Mouse (Mus musculus): ENCODE measurements around the gene Tnip1. TPM values are rescaled to one million over a fixed set of nuclear protein-coding genes. Genes with fewer than 3 reads are reported as not detected.

Gene Tnip1
- total and polyA plus RNA-seq, 2 experiments from 2014 or later = 16.6 to 19.7 TPM

DNA sequence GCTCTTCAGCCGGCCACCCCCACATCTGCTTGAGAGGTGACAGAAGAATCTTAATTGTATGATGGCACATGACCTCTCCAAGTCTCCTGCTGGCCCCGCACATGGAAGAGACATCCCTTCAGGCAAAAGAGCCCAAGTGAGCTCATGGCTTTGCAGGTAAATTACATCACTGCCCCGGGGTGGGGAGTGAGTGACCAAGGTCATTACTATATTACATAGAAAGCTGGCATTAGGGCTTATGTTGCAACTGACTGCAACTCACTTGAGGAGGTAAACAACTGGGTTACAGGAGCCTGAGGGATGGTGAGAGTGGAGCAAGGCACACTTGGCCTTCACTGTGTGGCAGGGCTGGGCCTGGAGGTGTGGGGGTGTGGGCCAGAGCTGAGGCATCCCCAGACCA, 34.5 kb downstream of the Tnip1 start:
- no peaks in the 10 kb centered on the region for H3K4me1 ChIP-seq (ENCODE audit: control insufficient read depth, insufficient read depth)
- TF ChIP-seq CTCF (IDR thresholded peaks at IDR 0.05; ENCODE audit: low read depth) (no peak), EP300 (IDR thresholded peaks at IDR 0.05; ENCODE audit: low read depth) (no peak)
- no peak overlapping the region for H3K4me2 ChIP-seq (ENCODE audit: low read depth, low read length)
- H3K27me3 ChIP-seq (ENCODE audit: control insufficient read depth, insufficient read depth, low read length) = no peaks in the 10 kb centered on the region
- H3K27ac ChIP-seq (ENCODE audit: low read depth) = no peak overlapping the region
- WGBS = 79% methylated on average over 3 of the region's 3 CpGs
- H3K9ac ChIP-seq (replicated peaks; ENCODE audit: low read depth, low read length) = no peak overlapping the region
- ATAC-seq (ENCODE audit: insufficient read depth, low read depth) = no peak
- no peaks in the 10 kb centered on the region for H3K9me3 ChIP-seq (replicated peaks; ENCODE audit: control insufficient read depth, low read length)
- H3K4me3 ChIP-seq (ENCODE audit: low read depth, low read length) = no peak overlapping the region
- no peak for DNase-seq (ENCODE audit: low spot score)
- peaks cover 80% of the 10 kb centered on the region for H3K36me3 ChIP-seq (replicated peaks; ENCODE audit: control insufficient read depth, insufficient read depth, low read length)

- 50% methylated on average over 14 of the region's 14 CpGs for WGBS
Measured at GRCm38 (mm10) chr11:54927346-54928140, 35.2 kb downstream of the Tnip1 start.

DNA sequence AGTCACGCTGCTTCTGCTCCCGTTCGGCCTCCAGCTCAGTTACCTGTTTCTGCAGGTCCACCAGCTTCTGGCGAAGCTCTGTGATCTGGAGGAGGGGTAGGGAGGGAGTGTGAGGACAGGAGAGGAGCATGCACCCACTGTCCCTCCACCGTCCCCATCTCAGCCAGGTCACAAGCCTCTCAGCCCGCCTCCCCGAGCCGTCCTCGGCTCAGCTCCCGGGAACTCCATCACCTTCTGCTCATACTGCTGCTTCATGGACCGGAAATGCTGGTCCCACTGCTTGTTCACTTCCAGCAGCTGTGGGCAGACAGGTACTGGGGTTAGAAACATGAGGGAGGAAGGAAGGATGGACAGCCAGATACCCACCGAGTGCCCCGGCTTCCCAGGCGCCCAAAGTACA, 38.6 kb downstream of the Tnip1 start:
- DNase-seq (ENCODE audit: low spot score) (no peak), ATAC-seq (ENCODE audit: insufficient read depth, low read depth) (no peak)
- TF ChIP-seq CTCF (IDR thresholded peaks at IDR 0.05; ENCODE audit: low read depth) (no peak), EP300 (IDR thresholded peaks at IDR 0.05; ENCODE audit: low read depth) (no peak)
- H3K27me3 ChIP-seq (ENCODE audit: control insufficient read depth, insufficient read depth, low read length) = no peaks in the 10 kb centered on the region
- H3K4me3 ChIP-seq (ENCODE audit: low read depth, low read length) = no peak overlapping the region
- 0 out of 2 replicates have a peak, but pooled peaks cover 18% of the 10 kb centered on the region for H3K4me1 ChIP-seq (ENCODE audit: control insufficient read depth, insufficient read depth)
- H3K36me3 ChIP-seq (replicated peaks; ENCODE audit: control insufficient read depth, insufficient read depth, low read length) = peaks cover 82% of the 10 kb centered on the region
- no peak overlapping the region for H3K9ac ChIP-seq (replicated peaks; ENCODE audit: low read depth, low read length)
- H3K4me2 ChIP-seq (ENCODE audit: low read depth, low read length) = no peak overlapping the region
- no peak overlapping the region for H3K27ac ChIP-seq (ENCODE audit: low read depth)
- H3K9me3 ChIP-seq (replicated peaks; ENCODE audit: control insufficient read depth, low read length) = no peaks in the 10 kb centered on the region
- WGBS = 82% methylated on average over 14 of the region's 14 CpGs

More at GRCm38 (mm10) chr11:54927346-54928140, 35.2 kb downstream of the Tnip1 start:
- H3K4me1 ChIP-seq (ENCODE audit: control insufficient read depth, insufficient read depth) = no peaks in the 10 kb centered on the region
- no peak overlapping the region for H3K9ac ChIP-seq (replicated peaks; ENCODE audit: low read depth, low read length)
- TF ChIP-seq EP300 (IDR thresholded peaks at IDR 0.05; ENCODE audit: low read depth) (no peak), CTCF (IDR thresholded peaks at IDR 0.05; ENCODE audit: low read depth) (peak; percentile 89)
- H3K27ac ChIP-seq (ENCODE audit: low read depth) = no peak overlapping the region; the same call in 1 of the 2 replicates
- H3K27me3 ChIP-seq (ENCODE audit: control insufficient read depth, insufficient read depth, low read length) = no peaks in the 10 kb centered on the region
- peak; percentile 74 for ATAC-seq (ENCODE audit: insufficient read depth, low read depth)
- DNase-seq (ENCODE audit: low spot score) = peak; percentile 78
- H3K9me3 ChIP-seq (replicated peaks; ENCODE audit: control insufficient read depth, low read length) = no peaks in the 10 kb centered on the region
- no peak overlapping the region for H3K4me2 ChIP-seq (ENCODE audit: low read depth, low read length)
- H3K36me3 ChIP-seq (replicated peaks; ENCODE audit: control insufficient read depth, insufficient read depth, low read length) = peaks cover 82% of the 10 kb centered on the region
- H3K4me3 ChIP-seq (ENCODE audit: low read depth, low read length) = no peak overlapping the region

DNA sequence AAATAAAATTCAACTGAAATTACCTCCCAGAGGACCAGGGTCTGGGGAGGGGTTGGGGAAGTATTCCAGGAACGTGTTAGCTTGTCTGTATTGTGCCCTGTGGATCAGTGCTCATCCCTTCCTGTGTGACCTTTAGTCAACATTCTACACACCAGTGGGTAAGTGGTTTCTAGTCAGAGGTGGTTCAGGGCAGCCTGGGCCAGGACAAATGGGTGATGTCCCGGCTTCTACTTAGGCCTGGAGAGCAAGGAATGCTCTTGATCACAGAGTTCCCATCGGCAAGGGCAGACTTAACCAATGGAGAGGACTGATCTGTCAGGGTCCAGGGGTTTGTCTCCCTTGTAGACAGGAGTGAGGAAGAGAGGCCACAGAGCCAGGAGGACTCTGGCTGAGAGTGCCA, 40.2 kb downstream of the Tnip1 start:
- Histone ChIP-seq H3K27me3 (ENCODE audit: control insufficient read depth, insufficient read depth, low read length) (no peaks in the 10 kb centered on the region), H3K4me3 (ENCODE audit: low read depth, low read length) (no peak overlapping the region), H3K9ac (replicated peaks; ENCODE audit: low read depth, low read length) (no peak overlapping the region), H3K27ac (ENCODE audit: low read depth) (no peak overlapping the region), H3K4me1 (ENCODE audit: control insufficient read depth, insufficient read depth) (0 out of 2 replicates have a peak, but pooled peaks cover 18% of the 10 kb centered on the region), H3K4me2 (ENCODE audit: low read depth, low read length) (no peak overlapping the region), H3K36me3 (replicated peaks; ENCODE audit: control insufficient read depth, insufficient read depth, low read length) (peaks cover 85% of the 10 kb centered on the region), H3K9me3 (replicated peaks; ENCODE audit: control insufficient read depth, low read length) (no peaks in the 10 kb centered on the region)
- TF ChIP-seq CTCF (IDR thresholded peaks at IDR 0.05; ENCODE audit: low read depth) (no peak), EP300 (IDR thresholded peaks at IDR 0.05; ENCODE audit: low read depth) (no peak)
- ATAC-seq (ENCODE audit: insufficient read depth, low read depth) (no peak), DNase-seq (ENCODE audit: low spot score) (no peak)
- 86% methylated on average over 3 of the region's 3 CpGs for WGBS

DNA sequence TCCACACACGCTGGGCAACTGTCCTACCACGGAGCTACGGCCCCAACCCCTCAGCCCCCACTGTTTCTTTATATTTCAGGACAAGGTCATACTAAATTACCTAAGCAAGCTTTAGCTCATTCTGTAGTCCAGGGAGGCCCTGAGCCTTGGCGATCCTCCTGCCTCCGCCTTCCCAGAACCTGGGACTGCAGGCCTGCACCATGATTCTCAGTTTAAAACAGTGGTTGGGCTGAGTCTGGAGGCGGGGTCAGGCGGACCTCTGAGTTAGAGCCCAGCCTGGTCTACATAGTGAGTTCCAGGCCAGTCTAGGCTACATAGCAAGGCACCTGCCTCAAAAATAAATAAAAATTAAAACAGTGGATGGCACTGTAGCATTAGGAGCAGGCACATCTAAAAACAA, 40.9 kb downstream of the Tnip1 start:
- no peak overlapping the region for H3K4me3 ChIP-seq (ENCODE audit: low read depth, low read length)
- H3K27me3 ChIP-seq (ENCODE audit: control insufficient read depth, insufficient read depth, low read length) = no peaks in the 10 kb centered on the region
- DNase-seq (ENCODE audit: low spot score) = no peak
- 40% methylated on average over 7 of the region's 7 CpGs for WGBS
- H3K4me2 ChIP-seq (ENCODE audit: low read depth, low read length) = no peak overlapping the region
- no peaks in the 10 kb centered on the region for H3K9me3 ChIP-seq (replicated peaks; ENCODE audit: control insufficient read depth, low read length)
- 0 out of 2 replicates have a peak, but pooled peaks cover 18% of the 10 kb centered on the region for H3K4me1 ChIP-seq (ENCODE audit: control insufficient read depth, insufficient read depth)
- H3K27ac ChIP-seq (ENCODE audit: low read depth) = peak overlapping the region; percentile 58
- H3K36me3 ChIP-seq (replicated peaks; ENCODE audit: control insufficient read depth, insufficient read depth, low read length) = peaks cover 86% of the 10 kb centered on the region
- peak; percentile 52 for ATAC-seq (ENCODE audit: insufficient read depth, low read depth)
- TF ChIP-seq EP300 (IDR thresholded peaks at IDR 0.05; ENCODE audit: low read depth) (no peak), CTCF (IDR thresholded peaks at IDR 0.05; ENCODE audit: low read depth) (no peak)
- H3K9ac ChIP-seq (replicated peaks; ENCODE audit: low read depth, low read length) = no peak overlapping the region
